Mouse (Mus musculus) cerebellum, adult 9-11 months (tissue): ENCODE measurements at regions not wholly inside any gene's neighbourhood (a gene's known extent, or its start where the extent isn't known, plus 50 kb on each side); places are given as distances from the start of the nearest gene placed in this dataset.
A peak's percentile ranks its signal among the peaks of the same experiment; 100 is the strongest.

Experiments
- DNase-seq: peaks from one replicate; pipeline ENCODE4 v3.0.0; 2022

- DNase-seq = no peak
Observed at GRCm38 (mm10) chr1:88813200-88813599, 111.2 kb upstream of the Arl4c start.

- no peak for DNase-seq
Observed at GRCm38 (mm10) chr1:88816376-88816945, 114.4 kb upstream of the Arl4c start.

GRCm38 (mm10) chr1:88825215-88825614 lies 123.2 kb upstream of the Arl4c start:
- no peak for DNase-seq

- no peak for DNase-seq
Observed at GRCm38 (mm10) chr1:88838661-88839274, 136.7 kb upstream of the Arl4c start.

- DNase-seq = peak; percentile 69
Observed at GRCm38 (mm10) chr1:88839407-88839976, 137.5 kb upstream of the Arl4c start.

GRCm38 (mm10) chr1:88839977-88840628 lies 138.1 kb upstream of the Arl4c start:
- DNase-seq = peak; percentile 60

GRCm38 (mm10) chr1:88840991-88841592 lies 139.1 kb upstream of the Arl4c start:
- DNase-seq = no peak

GRCm38 (mm10) chr1:88847333-88848091 lies 145.5 kb upstream of the Arl4c start:
- peak; percentile 71 for DNase-seq

- peak; percentile 2 for DNase-seq
Observed at GRCm38 (mm10) chr1:88848246-88848645, 146.2 kb upstream of the Arl4c start.

- DNase-seq = peak; percentile 4
Observed at GRCm38 (mm10) chr1:88849421-88849820, 147.4 kb upstream of the Arl4c start.

- peak; percentile 0 for DNase-seq
Observed at GRCm38 (mm10) chr1:88851931-88852330, 149.9 kb upstream of the Arl4c start.

GRCm38 (mm10) chr1:88860871-88861589 lies 159.0 kb upstream of the Arl4c start:
- no peak for DNase-seq

- no peak for DNase-seq
Observed at GRCm38 (mm10) chr1:88861590-88861935, 159.5 kb upstream of the Arl4c start.

GRCm38 (mm10) chr1:88865436-88865835 lies 163.4 kb upstream of the Arl4c start:
- DNase-seq = no peak

- DNase-seq = no peak
Observed at GRCm38 (mm10) chr1:88866571-88866970, 164.6 kb upstream of the Arl4c start.

GRCm38 (mm10) chr1:88867138-88867537 lies 165.1 kb upstream of the Arl4c start:
- no peak for DNase-seq

GRCm38 (mm10) chr1:88869885-88870284 lies 167.9 kb upstream of the Arl4c start:
- DNase-seq = no peak

- no peak for DNase-seq
Observed at GRCm38 (mm10) chr1:88875356-88875755, 173.3 kb upstream of the Arl4c start.

GRCm38 (mm10) chr1:88877441-88877840 lies 175.4 kb upstream of the Arl4c start:
- no peak for DNase-seq

GRCm38 (mm10) chr1:88878831-88879230 lies 176.8 kb upstream of the Arl4c start:
- DNase-seq = no peak

GRCm38 (mm10) chr1:88879367-88879766 lies 177.3 kb upstream of the Arl4c start:
- DNase-seq = no peak

- peak; percentile 14 for DNase-seq
Observed at GRCm38 (mm10) chr1:88891041-88891440, 179.2 kb upstream of the Sh3bp4 start.
